Mouse (Mus musculus) lung, adult 2 months (tissue): ENCODE data around the gene Gm5089.

Experiments used
- CTCF ChIP-seq: fragments of 200-500 bp; IDR thresholded peaks from 2 replicates; pipeline ENCODE4 v1.5.1; 2011; ENCODE audit warnings: mild to moderate bottlenecking, low read length, control low read depth; ENCODE audit not compliant: insufficient read depth
- POLR2A ChIP-seq: fragments of 200-500 bp; IDR thresholded peaks from 2 replicates; pipeline ENCODE4 v1.6.1; 2011; ENCODE audit warnings: low read depth, mild to moderate bottlenecking, control low read depth, low read length, borderline replicate concordance; ENCODE audit errors: extremely low read depth

DNA sequence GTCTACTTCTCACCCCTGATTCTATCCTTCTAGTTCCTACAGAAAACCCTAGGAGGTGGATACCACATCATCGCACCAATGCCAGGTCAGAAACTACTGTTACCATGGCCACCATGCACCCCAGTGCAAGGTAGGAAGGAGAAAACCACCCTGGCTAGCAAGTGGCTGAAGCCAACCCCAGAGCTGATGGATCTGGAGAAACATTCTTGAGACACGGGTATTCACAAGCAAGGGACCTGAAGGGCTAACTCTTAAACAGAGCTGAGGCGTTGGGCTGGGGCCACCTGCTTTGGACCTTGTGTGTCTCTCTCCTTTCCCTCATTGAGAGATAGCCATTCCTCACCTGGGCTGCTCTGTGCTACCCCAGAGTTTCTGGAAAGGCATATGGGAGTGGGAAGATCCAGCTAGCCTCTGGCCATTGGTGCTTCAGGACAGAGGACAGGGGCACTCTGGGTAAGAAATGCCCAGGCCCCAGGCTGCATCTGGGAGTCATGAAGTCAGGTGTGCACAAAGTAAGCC, 47.4 kb downstream of the Gm5089 start:
- TF ChIP-seq CTCF (no peak), POLR2A (no peak)
